Mouse (Mus musculus) MEL (cell line): ENCODE data around the gene Osbpl8. TPM values are rescaled to one million over a fixed set of nuclear protein-coding genes. Genes with fewer than 3 reads are reported as not detected.

Experiments used
- DNase-seq: peaks from one replicate; pipeline ENCODE4 v3.0.0; 2011; ENCODE audit warnings: low read depth, low spot score
- H3K27ac ChIP-seq: 2 replicates; pipeline ENCODE4 v1.5.1; 2012; ENCODE audit warnings: low read depth, mild to moderate bottlenecking, control low read depth, low read length, moderate library complexity; ENCODE audit not compliant: control insufficient read depth
- H3K27me3 ChIP-seq, 2 experiments: fragments of 150-350 bp in 1 of 2; sonication (generic) in 1 of 2; 2 replicates each; pipeline ENCODE4 v1.6.1; 2012; ENCODE audit warnings: low read length in 2 of 2, mild to moderate bottlenecking in 2 of 2, improper control_type of control experiment in 1 of 2, moderate library complexity in 1 of 2; ENCODE audit not compliant: insufficient read depth in 2 of 2, control insufficient read depth in 1 of 2
- H3K36me3 ChIP-seq, 2 experiments: 2 replicates each; pipeline ENCODE4 v1.6.1; 2012 to 2014; ENCODE audit warnings: low read length in 2 of 2, improper control_type of control experiment in 1 of 2, inconsistent platforms in 1 of 2, mild to moderate bottlenecking in 1 of 2; ENCODE audit not compliant: insufficient read depth in 2 of 2, control insufficient read depth in 1 of 2
- H3K4me1 ChIP-seq, 2 experiments: fragments of 150-350 bp in 1 of 2; sonication (generic) in 1 of 2; 2 replicates each; pipeline ENCODE4 v1.6.1; 2012; ENCODE audit warnings: low read length in 2 of 2, improper control_type of control experiment in 1 of 2, mild to moderate bottlenecking in 1 of 2; ENCODE audit not compliant: insufficient read depth in 2 of 2, control insufficient read depth in 1 of 2
- H3K4me3 ChIP-seq, 2 experiments: fragments of 150-350 bp in 1 of 2; sonication (generic) in 1 of 2; 2 replicates each; pipeline ENCODE4 v1.5.1; 2012; ENCODE audit warnings: low read depth in 2 of 2, low read length in 2 of 2, mild to moderate bottlenecking in 2 of 2, moderate library complexity in 2 of 2, control low read depth in 1 of 2, improper control_type of control experiment in 1 of 2; ENCODE audit not compliant: control insufficient read depth in 1 of 2, insufficient read depth in 1 of 2
- H3K79me2 ChIP-seq: 2 replicates; pipeline ENCODE4 v1.6.1; 2012; ENCODE audit warnings: mild to moderate bottlenecking, low read length, moderate library complexity; ENCODE audit not compliant: control insufficient read depth, poor library complexity, insufficient read depth
- H3K9ac ChIP-seq: 2 replicates; pipeline ENCODE4 v1.6.1; 2012; ENCODE audit warnings: low read depth, mild to moderate bottlenecking, control low read depth, low read length, moderate library complexity; ENCODE audit not compliant: control insufficient read depth, poor library complexity, severe bottlenecking
- H3K9me3 ChIP-seq: fragments of 150-350 bp; sonication (generic); replicated peaks from 2 replicates; pipeline ENCODE4 v1.6.1; 2012; ENCODE audit warnings: mild to moderate bottlenecking, low read length, improper control_type of control experiment, moderate library complexity; ENCODE audit not compliant: insufficient read depth
- CHD1 ChIP-seq: IDR thresholded peaks from 2 replicates; pipeline ENCODE4 v1.6.1; 2012; ENCODE audit warnings: low read depth, mild to moderate bottlenecking, inconsistent platforms, low read length, improper control_type of control experiment
- CTCF ChIP-seq, 3 experiments: IDR thresholded peaks in 2 of 3; conservative IDR thresholded peaks in 1 of 3; 2 replicates each; pipeline ENCODE4 v1.5.1; 2011 to 2012; ENCODE audit warnings: low read length in 3 of 3, low read depth in 2 of 3, mild to moderate bottlenecking in 2 of 3, improper control_type of control experiment in 1 of 3, inconsistent platforms in 1 of 3, mixed read lengths in 1 of 3, moderate library complexity in 1 of 3; ENCODE audit not compliant: control insufficient read depth in 1 of 3, insufficient read depth in 1 of 3, poor library complexity in 1 of 3, severe bottlenecking in 1 of 3
- ELF1 ChIP-seq: IDR thresholded peaks from 2 replicates; pipeline ENCODE4 v1.6.1; 2014; ENCODE audit warnings: low read depth, mild to moderate bottlenecking, inconsistent platforms, low read length, improper control_type of control experiment, moderate library complexity
- EP300 ChIP-seq, 2 experiments: IDR thresholded peaks; 2 replicates each; pipeline ENCODE4 v1.6.1; 2011; ENCODE audit warnings: improper control_type of control experiment in 2 of 2, low read length in 2 of 2, low read depth in 1 of 2, mild to moderate bottlenecking in 1 of 2
- ETS1 ChIP-seq: IDR thresholded peaks from 2 replicates; pipeline ENCODE4 v1.6.1; 2012; ENCODE audit warnings: low read depth, mild to moderate bottlenecking, inconsistent platforms, low read length, improper control_type of control experiment, moderate library complexity
- GATA1 ChIP-seq: IDR thresholded peaks from 2 replicates; pipeline ENCODE4 v1.6.1; 2011; ENCODE audit warnings: low read depth, low read length, improper control_type of control experiment
- HCFC1 ChIP-seq: IDR thresholded peaks from 2 replicates; pipeline ENCODE4 v1.6.1; 2012; ENCODE audit warnings: low read depth, mild to moderate bottlenecking, inconsistent platforms, low read length, improper control_type of control experiment, moderate library complexity
- JUND ChIP-seq: IDR thresholded peaks from 2 replicates; pipeline ENCODE4 v1.6.1; 2011; ENCODE audit warnings: low read depth, mild to moderate bottlenecking, improper control_type of control experiment, low read length
- MAFK ChIP-seq: IDR thresholded peaks from 2 replicates; pipeline ENCODE4 v1.6.1; 2011; ENCODE audit warnings: low read depth, mild to moderate bottlenecking, low read length, improper control_type of control experiment, borderline replicate concordance
- MAX ChIP-seq: IDR thresholded peaks from 2 replicates; pipeline ENCODE4 v1.6.1; 2011; ENCODE audit warnings: low read length, improper control_type of control experiment
- MEF2A ChIP-seq: IDR thresholded peaks from 2 replicates; pipeline ENCODE4 v1.6.1; 2014; ENCODE audit warnings: low read depth, mild to moderate bottlenecking, inconsistent platforms, low read length, improper control_type of control experiment; ENCODE audit not compliant: poor library complexity, insufficient replicate concordance, severe bottlenecking; ENCODE audit errors: extremely low read depth
- MXI1 ChIP-seq: IDR thresholded peaks from 2 replicates; pipeline ENCODE4 v1.6.1; 2011; ENCODE audit warnings: mild to moderate bottlenecking, low read depth, low read length, improper control_type of control experiment
- MYC ChIP-seq: IDR thresholded peaks from 2 replicates; pipeline ENCODE4 v1.6.1; 2011; ENCODE audit warnings: low read depth, mild to moderate bottlenecking, low read length, improper control_type of control experiment, moderate library complexity
- NELFE ChIP-seq: IDR thresholded peaks from 2 replicates; pipeline ENCODE4 v1.6.1; 2011; ENCODE audit warnings: low read depth, low read length, improper control_type of control experiment
- NRF1 ChIP-seq: IDR thresholded peaks from 2 replicates; pipeline ENCODE4 v1.6.1; 2014; ENCODE audit warnings: low read depth, mild to moderate bottlenecking, inconsistent platforms, low read length, improper control_type of control experiment, moderate library complexity; ENCODE audit not compliant: poor library complexity, insufficient read depth, severe bottlenecking
- POLR2AphosphoS2 ChIP-seq: IDR thresholded peaks from 2 replicates; pipeline ENCODE4 v1.6.1; 2011; ENCODE audit warnings: low read length, improper control_type of control experiment
- POLR2AphosphoS5 ChIP-seq: IDR thresholded peaks from 2 replicates; pipeline ENCODE4 v1.6.1; 2012; ENCODE audit warnings: low read depth, borderline replicate concordance, mild to moderate bottlenecking, inconsistent platforms, low read length, moderate library complexity, mixed read lengths
- RAD21 ChIP-seq: IDR thresholded peaks from 2 replicates; pipeline ENCODE4 v1.6.1; 2011; ENCODE audit warnings: mild to moderate bottlenecking, low read depth, low read length, improper control_type of control experiment
- SMC3 ChIP-seq: IDR thresholded peaks from 2 replicates; pipeline ENCODE4 v1.6.1; 2011; ENCODE audit warnings: low read depth, low read length, improper control_type of control experiment
- TCF12 ChIP-seq: IDR thresholded peaks from 2 replicates; pipeline ENCODE4 v1.6.1; 2014; ENCODE audit warnings: low read depth, mild to moderate bottlenecking, inconsistent platforms, low read length, improper control_type of control experiment, moderate library complexity
- USF2 ChIP-seq, 2 experiments: IDR thresholded peaks; 2 replicates each; pipeline ENCODE4 v1.6.1; 2011 to 2012; ENCODE audit warnings: improper control_type of control experiment in 2 of 2, low read length in 2 of 2, borderline replicate concordance in 1 of 2, inconsistent platforms in 1 of 2, low read depth in 1 of 2, mild to moderate bottlenecking in 1 of 2; ENCODE audit not compliant: insufficient read depth in 1 of 2
- polyA plus RNA-seq, 2 experiments: library from polyadenylated mRNA; stranded (reverse) in 1 of 2; unstranded in 1 of 2; fragments of >175 nt in 1 of 2; fragments of >200 nt in 1 of 2; gene quantifications; 2 replicates each; pipeline versions ENCODE4 v1.2.1 to v1.2.4; 2012; ENCODE audit warnings: low replicate concordance in 2 of 2, low read depth in 1 of 2; ENCODE audit not compliant: insufficient read length in 2 of 2, insufficient read depth in 1 of 2, missing spikeins in 1 of 2
- total RNA-seq: library from RNA; depleted of rRNA; stranded (reverse); fragments of 300-350 nt; gene quantifications from 2 replicates; pipeline ENCODE4 v1.2.3, GENCODE M21; 2012

Osbpl8 gene
- total and polyA plus RNA-seq, 3 experiments, result 26.2 to 44.8 (median 33.4) TPM

DNA sequence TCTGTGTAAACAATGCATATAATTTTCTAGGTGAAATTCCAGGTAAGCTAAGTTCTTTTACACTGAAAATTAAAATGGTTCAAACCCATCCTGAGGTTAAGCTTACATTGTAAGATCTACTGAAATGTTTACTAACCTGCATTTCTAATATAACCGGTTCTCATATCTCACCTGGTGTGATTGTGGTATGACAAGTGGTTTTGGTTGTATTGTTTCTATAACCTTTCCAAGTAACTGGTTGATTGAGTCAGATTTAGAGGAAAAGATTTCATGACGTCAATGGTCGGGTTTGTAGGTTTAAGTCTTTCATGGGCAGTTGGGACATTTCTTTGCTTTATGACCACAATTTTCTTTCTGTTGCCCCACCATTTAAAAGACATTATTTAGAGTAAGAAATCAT, 49.5 kb downstream of the Osbpl8 start:
- peaks cover 31% of the 10 kb centered on the region for H3K79me2 ChIP-seq
- no peak overlapping the region for H3K4me3 ChIP-seq
- H3K9ac ChIP-seq, result no peak overlapping the region
- H3K27me3 ChIP-seq, result no peaks in the 10 kb centered on the region
- DNase-seq, result no peak
- peaks cover 2 to 10% of the 10 kb centered on the region in 2 experiments for H3K36me3 ChIP-seq
- TF ChIP-seq ETS1, result no peak
- no peaks in the 10 kb centered on the region for H3K9me3 ChIP-seq
- no peak overlapping the region for H3K27ac ChIP-seq
- H3K4me1 ChIP-seq, result no peaks in the 10 kb centered on the region; a peak in 2 of 4 replicates

DNA sequence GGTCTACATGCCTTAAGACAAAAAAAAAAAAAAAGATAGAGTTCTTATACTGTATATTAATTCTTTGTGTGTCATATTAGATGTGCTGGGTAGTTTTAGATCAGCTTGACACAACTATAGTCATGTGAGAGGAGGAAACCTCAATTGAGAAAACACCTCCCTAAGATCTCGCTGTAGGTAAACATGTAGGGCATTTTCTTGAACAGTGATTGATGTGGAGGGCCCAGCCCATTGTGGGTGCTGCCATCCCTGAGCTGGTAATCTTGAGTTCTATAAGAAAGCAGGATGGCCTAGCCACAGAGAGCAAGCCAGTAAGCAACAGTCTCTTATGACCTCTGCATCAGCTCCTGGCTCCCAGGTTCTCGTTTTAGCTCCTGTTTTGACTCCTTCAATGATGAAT, 50.1 kb downstream of the Osbpl8 start:
- Histone ChIP-seq H3K27me3 (no peaks in the 10 kb centered on the region), H3K36me3 (peaks cover 2 to 11% of the 10 kb centered on the region in 2 experiments), H3K9ac (no peak overlapping the region), H3K4me1 (no peaks in the 10 kb centered on the region; a peak in 2 of 4 replicates), H3K4me3 (no peak overlapping the region), H3K79me2 (peaks cover 31% of the 10 kb centered on the region), H3K27ac (no peak overlapping the region), H3K9me3 (no peaks in the 10 kb centered on the region)
- no peak for DNase-seq
- no peak for TF ChIP-seq MYC
- no peak for TF ChIP-seq MXI1
- no peak for TF ChIP-seq ELF1
- no peak for TF ChIP-seq CHD1

GRCm38 (mm10) chr10:111215572-111215971, 51.0 kb downstream of the Osbpl8 start:
- peaks cover 2 to 17% of the 10 kb centered on the region in 2 experiments for H3K36me3 ChIP-seq
- no peak overlapping the region for H3K4me3 ChIP-seq
- no peak overlapping the region for H3K9ac ChIP-seq
- H3K27me3 ChIP-seq, result no peaks in the 10 kb centered on the region
- TF ChIP-seq MXI1 (no peak), JUND (no peak), MAX (no peak), MAFK (no peak), MYC (no peak), TCF12 (no peak), SMC3 (no peak), RAD21 (no peak), MEF2A (no peak), NRF1 (no peak), CTCF (IDR thresholded peaks at IDR 0.05 in 2 of 3, conservative IDR thresholded peaks at IDR 0.05 in 1 of 3; ENCODE audit: control insufficient read depth in 1 of 3, insufficient read depth in 1 of 3, low read depth in 2 of 3, low read length in 3 of 3, poor library complexity in 1 of 3, severe bottlenecking in 1 of 3) (no peak), POLR2AphosphoS2 (no peak), NELFE (no peak), GATA1 (no peak), HCFC1 (no peak), POLR2AphosphoS5 (no peak), USF2 (IDR thresholded peaks at IDR 0.05; ENCODE audit: borderline replicate concordance in 1 of 2, insufficient read depth in 1 of 2, low read depth in 1 of 2, low read length in 2 of 2) (no peak), EP300 (IDR thresholded peaks at IDR 0.05; ENCODE audit: low read depth in 1 of 2, low read length in 2 of 2) (no peak)
- H3K27ac ChIP-seq, result no peak overlapping the region
- no peaks in the 10 kb centered on the region for H3K9me3 ChIP-seq
- no peak for DNase-seq
- peaks cover 28% of the 10 kb centered on the region for H3K79me2 ChIP-seq
- no peaks in the 10 kb centered on the region; a peak in 1 of 4 replicates for H3K4me1 ChIP-seq
